Mouse (Mus musculus): ENCODE measurements around the gene Cfap43. TPM values are rescaled to one million over a fixed set of nuclear protein-coding genes. Genes with fewer than 3 reads are reported as not detected.

Gene Cfap43
- polyA plus RNA-seq, 1 experiment from 2014 or later = 3.6 TPM

DNA sequence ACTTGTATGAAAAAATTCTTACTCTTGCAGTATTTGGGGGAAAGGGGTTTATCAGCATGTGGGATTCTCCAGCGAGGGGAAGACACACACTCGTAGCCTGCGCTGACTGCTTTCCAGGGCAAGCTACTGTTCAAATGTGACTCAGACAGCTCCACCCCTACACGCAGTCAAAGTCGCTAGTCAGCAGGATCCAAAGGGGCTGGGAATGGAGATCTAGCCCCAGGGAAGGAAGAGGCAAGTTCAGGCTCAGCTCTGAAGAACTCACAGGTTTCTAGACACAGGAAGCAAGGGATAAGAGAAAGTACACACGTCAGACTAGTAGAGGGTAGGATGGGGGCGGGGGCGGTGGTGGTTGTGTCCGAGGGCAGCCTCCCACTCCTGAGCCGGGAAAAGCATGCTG, 18.5 kb downstream of the Cfap43 start:
- Histone ChIP-seq H3K27ac (replicated peaks) (peak overlapping the region; percentile 58), H3K36me3 (peaks cover 26% of the 10 kb centered on the region), H3K4me3 (replicated peaks) (no peak overlapping the region), H3K9me3 (replicated peaks) (no peaks in the 10 kb centered on the region), H3K4me1 (peaks cover 45% of the 10 kb centered on the region), H3K27me3 (no peaks in the 10 kb centered on the region), H3K9ac (no peak overlapping the region), H3K4me2 (replicated peaks) (no peak overlapping the region)
- ATAC-seq (ENCODE audit: insufficient number of reproducible peaks, low FRiP score, low TSS enrichment, low read depth) = no peak
- WGBS = 68% methylated on average over 10 of the region's 10 CpGs

DNA sequence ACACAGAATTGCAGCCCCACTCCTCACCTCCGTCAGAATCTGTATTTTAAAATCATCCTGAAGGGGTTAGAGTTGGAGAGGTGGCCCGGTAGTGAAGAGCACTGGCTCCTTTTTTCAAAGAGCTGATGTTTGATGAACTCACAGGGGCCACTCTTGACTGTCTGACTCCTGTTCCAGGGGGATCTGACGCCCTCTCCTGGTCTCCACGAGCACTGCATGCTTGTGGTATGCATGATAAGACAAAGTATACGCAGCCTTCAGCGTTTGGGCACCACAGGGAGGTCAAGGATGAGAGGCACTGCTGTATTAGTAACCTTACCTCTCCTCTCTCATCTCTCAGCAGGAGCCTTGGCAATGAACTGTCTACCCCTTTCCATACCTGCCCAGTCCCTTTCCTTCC, 19.1 kb downstream of the Cfap43 start:
- no peak overlapping the region for H3K4me2 ChIP-seq (replicated peaks)
- H3K27ac ChIP-seq (replicated peaks) = peak overlapping the region; percentile 58
- H3K9me3 ChIP-seq (replicated peaks) = no peaks in the 10 kb centered on the region
- ATAC-seq (ENCODE audit: insufficient number of reproducible peaks, low FRiP score, low TSS enrichment, low read depth) = no peak
- no peak overlapping the region for H3K4me3 ChIP-seq (replicated peaks)
- H3K4me1 ChIP-seq = peaks cover 40% of the 10 kb centered on the region
- H3K9ac ChIP-seq = no peak overlapping the region
- no peaks in the 10 kb centered on the region for H3K27me3 ChIP-seq
- WGBS = 63% methylated on average over 6 of the region's 6 CpGs
- H3K36me3 ChIP-seq = peaks cover 32% of the 10 kb centered on the region

DNA sequence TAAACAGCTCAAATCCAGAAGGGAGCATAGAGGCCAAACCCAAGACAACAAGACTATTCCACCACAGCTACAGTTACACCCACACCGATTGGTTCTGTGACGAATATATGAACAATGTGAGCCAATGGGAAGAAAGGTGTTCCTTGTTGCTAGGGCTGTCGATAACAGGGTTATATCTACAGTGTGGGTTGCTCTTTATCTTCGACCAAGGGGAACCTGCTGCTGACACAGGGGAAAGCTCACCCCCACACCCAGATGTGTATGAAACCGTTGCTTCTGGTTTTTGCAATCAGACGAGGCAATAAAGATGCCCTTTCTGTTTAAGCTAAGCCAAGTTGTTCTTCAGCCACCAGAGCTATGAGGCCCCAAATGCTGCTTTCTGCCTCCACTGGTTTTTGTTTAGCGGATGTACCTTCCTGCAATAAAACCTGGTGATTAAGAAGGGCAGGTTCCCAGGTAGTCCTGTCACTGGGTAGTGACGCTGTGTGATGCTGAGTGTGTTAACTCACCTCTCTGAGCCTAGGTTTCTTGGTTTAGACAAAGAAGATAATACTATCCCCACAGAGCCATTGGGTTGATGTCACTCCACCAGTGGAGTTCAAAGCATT, 20.5 kb downstream of the Cfap43 start:
- Histone ChIP-seq H3K27me3 (no peaks in the 10 kb centered on the region), H3K9ac (no peak overlapping the region)
- 85% methylated on average over 8 of the region's 8 CpGs for WGBS

DNA sequence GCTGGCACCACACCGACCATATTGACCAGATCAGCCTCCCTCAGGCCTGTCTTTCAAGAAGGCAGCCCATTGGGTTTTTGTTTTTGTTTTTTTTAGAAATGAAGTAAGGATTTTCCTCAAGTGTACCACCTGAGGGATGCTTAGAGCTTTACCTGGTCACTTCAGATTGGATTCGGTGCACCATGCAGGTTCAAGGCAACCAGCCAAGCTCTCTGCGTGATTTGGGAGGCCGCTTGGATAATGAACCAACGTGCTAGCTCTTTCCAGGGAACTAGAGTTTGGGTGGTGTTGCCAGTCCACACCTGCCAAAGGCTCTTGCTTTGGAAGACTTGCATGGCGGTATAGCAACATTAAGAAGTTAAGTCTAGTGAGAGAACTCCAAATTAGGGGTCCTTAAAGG, 26.0 kb downstream of the Cfap43 start:
- H3K4me2 ChIP-seq (replicated peaks) = no peak overlapping the region
- H3K9ac ChIP-seq = no peak overlapping the region
- H3K27me3 ChIP-seq = no peaks in the 10 kb centered on the region
- peaks cover 11% of the 10 kb centered on the region for H3K4me1 ChIP-seq
- WGBS = 90% methylated on average over 6 of the region's 6 CpGs
- H3K4me3 ChIP-seq (replicated peaks) = no peak overlapping the region
- H3K36me3 ChIP-seq = peaks cover 46% of the 10 kb centered on the region
- ATAC-seq (ENCODE audit: insufficient number of reproducible peaks, low FRiP score, low TSS enrichment, low read depth) = no peak
- no peaks in the 10 kb centered on the region for H3K9me3 ChIP-seq (replicated peaks)
- H3K27ac ChIP-seq (replicated peaks) = no peak overlapping the region

More for the DNA sequence above, 20.5 kb downstream of the Cfap43 start:
- ATAC-seq (ENCODE audit: insufficient number of reproducible peaks, low FRiP score, low TSS enrichment, low read depth) = no peak
- H3K4me3 ChIP-seq (replicated peaks) = no peak overlapping the region
- H3K9me3 ChIP-seq (replicated peaks) = no peaks in the 10 kb centered on the region
- peaks cover 44% of the 10 kb centered on the region for H3K36me3 ChIP-seq
- H3K4me1 ChIP-seq = peaks cover 35% of the 10 kb centered on the region
- no peak overlapping the region for H3K27ac ChIP-seq (replicated peaks)
- H3K4me2 ChIP-seq (replicated peaks) = no peak overlapping the region

DNA sequence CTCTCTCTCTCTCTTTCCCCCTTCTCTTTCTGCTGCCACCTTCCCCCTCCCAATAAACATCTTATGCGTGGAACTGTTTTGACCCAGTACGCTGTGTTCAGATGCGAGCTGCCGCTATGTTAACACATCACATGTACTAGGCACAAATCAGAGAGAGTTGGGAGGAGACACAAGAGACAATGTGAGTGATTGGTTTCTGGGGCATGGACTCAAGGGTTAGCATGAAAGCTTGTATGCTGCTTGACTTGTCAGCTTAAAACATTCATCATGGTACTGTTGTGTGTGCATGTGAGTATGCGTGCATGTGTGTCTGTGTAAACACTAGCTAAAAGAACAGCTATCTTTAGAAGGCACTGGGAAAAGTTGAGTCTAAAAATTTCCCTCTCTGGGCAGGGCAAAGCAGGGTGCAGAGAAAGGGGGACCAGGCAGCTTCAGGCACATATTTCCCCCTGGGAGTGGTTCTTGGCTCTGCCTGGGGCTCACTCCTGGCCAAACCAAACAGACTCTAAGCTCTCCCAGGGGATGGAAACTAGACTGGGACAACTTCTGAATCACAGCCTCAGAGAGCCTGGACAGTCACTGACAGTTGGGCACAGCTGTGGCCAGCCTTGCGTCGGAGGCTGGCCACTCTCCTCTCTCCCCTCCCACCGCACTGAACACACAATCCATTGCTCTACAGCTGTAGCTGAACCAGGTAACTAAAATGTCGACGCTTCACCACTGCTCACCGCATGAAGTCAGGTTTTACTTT, 27.4 kb downstream of the Cfap43 start:
- no peak overlapping the region for H3K27ac ChIP-seq (replicated peaks)
- WGBS = 80% methylated on average over 11 of the region's 11 CpGs
- ATAC-seq (ENCODE audit: insufficient number of reproducible peaks, low FRiP score, low TSS enrichment, low read depth) = no peak
- H3K27me3 ChIP-seq = no peaks in the 10 kb centered on the region; the same call in 1 of the 2 replicates
- no peak overlapping the region for H3K4me3 ChIP-seq (replicated peaks)
- no peak overlapping the region for H3K4me2 ChIP-seq (replicated peaks)
- no peak overlapping the region for H3K9ac ChIP-seq
- no peaks in the 10 kb centered on the region for H3K9me3 ChIP-seq (replicated peaks)
- H3K36me3 ChIP-seq = peaks cover 34% of the 10 kb centered on the region
- peaks cover 11% of the 10 kb centered on the region for H3K4me1 ChIP-seq

DNA sequence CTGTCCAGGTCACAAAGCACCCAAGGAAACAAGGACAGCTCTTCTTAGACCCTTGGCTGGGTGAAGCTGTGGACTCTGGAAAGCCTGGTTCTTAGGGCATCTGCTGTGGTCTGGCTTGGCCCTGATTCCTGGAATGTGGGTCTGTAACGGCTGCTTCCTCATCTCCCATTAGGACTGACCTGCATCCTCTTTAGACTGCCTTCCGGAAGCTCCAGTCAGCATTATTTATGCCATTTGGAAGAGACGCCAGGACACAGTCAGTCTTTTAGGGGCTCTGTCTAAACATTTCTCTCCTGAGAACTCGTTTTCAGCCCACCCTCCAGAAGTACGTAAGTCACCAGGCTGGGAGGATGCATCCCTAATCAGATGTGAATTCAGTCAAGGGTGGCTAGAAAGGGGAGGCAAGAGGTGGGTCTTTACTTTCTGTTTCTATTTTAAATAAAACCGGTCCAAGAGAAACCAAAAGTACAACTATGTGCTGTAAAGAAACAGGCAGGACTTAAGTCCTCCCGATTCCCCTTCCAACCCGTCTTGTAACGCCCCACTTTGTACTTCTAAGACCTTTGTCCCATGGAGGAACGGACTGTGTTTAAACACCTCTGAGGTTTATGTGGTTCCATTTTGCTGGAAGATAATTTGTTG, 28.5 kb downstream of the Cfap43 start:
- ATAC-seq (ENCODE audit: insufficient number of reproducible peaks, low FRiP score, low TSS enrichment, low read depth) = no peak
- no peak overlapping the region for H3K9ac ChIP-seq
- H3K4me2 ChIP-seq (replicated peaks) = no peak overlapping the region
- H3K9me3 ChIP-seq (replicated peaks) = no peaks in the 10 kb centered on the region
- H3K4me3 ChIP-seq (replicated peaks) = no peak overlapping the region
- no peak overlapping the region; the same call in 1 of the 2 replicates for H3K27ac ChIP-seq (replicated peaks)
- peaks cover 23% of the 10 kb centered on the region for H3K36me3 ChIP-seq
- peaks cover 11% of the 10 kb centered on the region for H3K4me1 ChIP-seq
- 54% methylated on average over 10 of the region's 10 CpGs for WGBS
- H3K27me3 ChIP-seq = no peaks in the 10 kb centered on the region; the same call in 1 of the 2 replicates

DNA sequence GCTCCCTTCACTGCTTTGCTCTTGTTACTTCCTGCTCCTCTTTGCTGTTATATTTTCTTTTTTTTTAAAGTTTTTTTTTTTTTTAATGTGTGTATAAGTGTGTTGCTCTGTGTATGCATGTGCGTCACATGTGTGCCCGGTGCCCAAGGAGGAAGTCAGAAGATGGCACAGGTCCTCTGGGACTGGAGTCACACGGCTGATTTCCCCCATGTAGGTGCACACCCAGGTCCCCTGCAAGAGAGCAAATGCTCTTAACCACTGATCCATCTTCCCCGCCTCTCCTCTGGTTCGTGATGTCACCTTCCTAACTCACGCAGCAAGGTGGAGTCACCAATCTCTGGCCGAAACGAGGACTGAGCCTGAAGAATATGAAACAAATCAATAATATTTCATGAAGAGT, 31.1 kb downstream of the Cfap43 start:
- Histone ChIP-seq H3K4me1 (peaks cover 11% of the 10 kb centered on the region), H3K27me3 (no peaks in the 10 kb centered on the region; the same call in 1 of the 2 replicates), H3K4me3 (replicated peaks) (no peak overlapping the region), H3K27ac (replicated peaks) (no peak overlapping the region), H3K36me3 (no peaks in the 10 kb centered on the region), H3K9ac (no peak overlapping the region), H3K9me3 (replicated peaks) (no peaks in the 10 kb centered on the region), H3K4me2 (replicated peaks) (no peak overlapping the region)
- WGBS = 90% methylated on average over 8 of the region's 8 CpGs
- no peak for ATAC-seq (ENCODE audit: insufficient number of reproducible peaks, low FRiP score, low TSS enrichment, low read depth)

DNA sequence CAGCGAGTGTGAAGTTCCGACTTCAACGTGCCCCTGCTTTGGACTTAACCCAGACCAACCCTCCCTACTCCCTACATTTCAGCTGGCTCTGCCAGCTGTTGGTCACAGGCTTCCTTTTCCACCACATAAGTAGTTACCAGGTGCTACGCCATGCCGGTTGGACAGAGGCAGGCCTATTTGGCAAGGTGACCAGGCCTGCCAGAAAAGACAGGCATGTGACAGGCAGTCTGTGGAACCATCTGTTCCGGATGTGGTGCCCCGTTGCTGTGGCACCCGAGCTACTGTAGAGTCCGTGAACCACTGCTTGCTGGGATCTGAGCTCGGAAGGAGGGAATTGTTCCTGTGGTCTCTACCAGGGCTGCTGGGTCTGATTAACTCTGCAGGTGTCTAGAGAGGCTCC, 31.7 kb downstream of the Cfap43 start:
- 78% methylated on average over 10 of the region's 10 CpGs for WGBS
- Histone ChIP-seq H3K4me3 (replicated peaks) (no peak overlapping the region), H3K36me3 (no peaks in the 10 kb centered on the region), H3K9me3 (replicated peaks) (no peaks in the 10 kb centered on the region), H3K27me3 (no peaks in the 10 kb centered on the region; the same call in 1 of the 2 replicates), H3K4me2 (replicated peaks) (no peak overlapping the region), H3K4me1 (peaks cover 16% of the 10 kb centered on the region), H3K27ac (replicated peaks) (no peak overlapping the region), H3K9ac (no peak overlapping the region)
- ATAC-seq (ENCODE audit: insufficient number of reproducible peaks, low FRiP score, low TSS enrichment, low read depth) = no peak

DNA sequence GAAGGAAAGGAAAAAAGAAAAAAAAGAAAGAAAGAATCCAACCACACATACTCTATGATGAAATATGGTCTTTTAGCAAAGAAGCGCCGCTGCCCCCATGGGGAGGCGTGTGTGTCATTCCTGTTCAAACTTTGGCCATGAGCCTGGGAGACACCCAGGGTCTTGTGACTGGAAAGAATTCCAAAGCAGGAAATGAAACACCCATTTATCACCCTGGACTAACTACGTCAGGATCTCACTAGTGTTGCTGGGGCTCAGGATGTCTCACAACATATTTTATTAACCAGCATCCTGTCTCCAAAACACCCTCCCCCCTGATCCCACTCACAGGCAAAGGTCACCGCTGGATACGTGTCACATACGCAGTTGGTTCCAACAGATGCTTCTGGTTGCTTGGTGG, 32.5 kb downstream of the Cfap43 start:
- no peaks in the 10 kb centered on the region for H3K9me3 ChIP-seq (replicated peaks)
- no peak overlapping the region for H3K4me3 ChIP-seq (replicated peaks)
- H3K4me1 ChIP-seq = peaks cover 13% of the 10 kb centered on the region
- no peaks in the 10 kb centered on the region; the same call in 1 of the 2 replicates for H3K27me3 ChIP-seq
- ATAC-seq (ENCODE audit: insufficient number of reproducible peaks, low FRiP score, low TSS enrichment, low read depth) = no peak
- H3K9ac ChIP-seq = no peak overlapping the region
- 69% methylated on average over 7 of the region's 7 CpGs for WGBS
- H3K4me2 ChIP-seq (replicated peaks) = no peak overlapping the region
- no peak overlapping the region for H3K27ac ChIP-seq (replicated peaks)
- no peaks in the 10 kb centered on the region for H3K36me3 ChIP-seq

DNA sequence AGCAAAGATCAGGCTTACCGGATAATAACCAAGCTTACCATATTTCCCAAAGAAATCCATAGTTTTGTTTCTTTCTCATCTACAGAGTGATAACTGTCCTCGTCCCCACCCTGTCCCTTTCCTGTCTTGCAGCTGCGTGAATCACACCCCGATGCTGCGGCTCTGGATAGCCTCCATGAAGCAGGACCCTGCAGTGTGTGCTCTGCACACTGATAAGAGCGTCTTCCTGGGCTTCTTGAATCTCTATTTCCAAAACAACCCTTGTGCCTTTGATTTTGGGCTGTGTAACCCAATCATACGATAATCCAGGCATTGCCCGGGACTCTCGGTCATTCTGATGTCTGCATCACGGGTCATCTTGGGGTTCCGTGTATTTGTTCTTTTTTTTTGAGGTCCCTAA, 33.2 kb downstream of the Cfap43 start:
- Histone ChIP-seq H3K27ac (replicated peaks) (no peak overlapping the region), H3K27me3 (no peaks in the 10 kb centered on the region; the same call in 1 of the 2 replicates)
- WGBS = 78% methylated on average over 11 of the region's 11 CpGs

DNA sequence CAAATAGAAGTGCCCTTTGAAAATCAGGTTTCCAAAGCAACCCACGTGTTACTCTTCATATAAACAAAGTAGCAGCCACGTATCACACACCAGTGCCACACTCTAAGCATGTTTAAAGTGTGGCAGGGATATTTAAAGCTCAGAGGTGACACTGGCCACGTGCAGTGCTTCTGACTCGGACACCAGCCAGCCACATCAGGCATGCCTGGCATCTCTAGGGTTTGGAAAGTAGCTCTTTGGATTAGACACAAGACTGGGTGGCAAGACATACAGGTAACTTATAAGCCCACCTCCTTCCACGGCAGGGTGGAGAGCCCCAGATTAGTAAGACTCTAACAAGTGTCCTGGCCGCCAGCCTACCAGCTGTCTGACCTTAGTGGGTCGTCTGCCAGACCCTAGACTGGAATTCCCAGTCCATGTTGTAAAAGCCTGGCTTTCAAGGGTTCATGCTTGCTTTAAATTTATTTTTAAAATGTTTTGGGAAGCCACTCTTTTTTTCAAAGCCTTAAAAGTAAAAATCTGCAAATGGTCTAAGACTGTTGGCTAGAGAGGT, 33.8 kb downstream of the Cfap43 start:
- Histone ChIP-seq H3K27me3 (no peaks in the 10 kb centered on the region; the same call in 1 of the 2 replicates), H3K9ac (no peak overlapping the region), H3K4me1 (peaks cover 6% of the 10 kb centered on the region; the same call in 1 of the 2 replicates), H3K9me3 (replicated peaks) (no peaks in the 10 kb centered on the region), H3K36me3 (no peaks in the 10 kb centered on the region), H3K4me3 (replicated peaks) (no peak overlapping the region), H3K27ac (replicated peaks) (no peak overlapping the region), H3K4me2 (replicated peaks) (no peak overlapping the region)
- 55% methylated on average over 7 of the region's 7 CpGs for WGBS
- ATAC-seq (ENCODE audit: insufficient number of reproducible peaks, low FRiP score, low TSS enrichment, low read depth) = no peak

More for the DNA sequence above, 33.2 kb downstream of the Cfap43 start:
- H3K9ac ChIP-seq = no peak overlapping the region
- no peaks in the 10 kb centered on the region for H3K9me3 ChIP-seq (replicated peaks)
- no peak overlapping the region for H3K4me2 ChIP-seq (replicated peaks)
- no peak overlapping the region for H3K4me3 ChIP-seq (replicated peaks)
- no peaks in the 10 kb centered on the region for H3K36me3 ChIP-seq
- H3K4me1 ChIP-seq = peaks cover 6% of the 10 kb centered on the region
- no peak for ATAC-seq (ENCODE audit: insufficient number of reproducible peaks, low FRiP score, low TSS enrichment, low read depth)
